Mouse (Mus musculus): ENCODE results near the gene Ugt1a6a. TPM values are rescaled to one million over a fixed set of nuclear protein-coding genes. Genes with fewer than 3 reads are reported as not detected.
"Not testable (repeated sequence)": the region's sequence is repeated elsewhere in the genome, so short reads cannot be mapped to it uniquely, and the experiment has no call there.

The Ugt1a6a gene
- polyA plus RNA-seq, 1 experiment: not detected

DNA sequence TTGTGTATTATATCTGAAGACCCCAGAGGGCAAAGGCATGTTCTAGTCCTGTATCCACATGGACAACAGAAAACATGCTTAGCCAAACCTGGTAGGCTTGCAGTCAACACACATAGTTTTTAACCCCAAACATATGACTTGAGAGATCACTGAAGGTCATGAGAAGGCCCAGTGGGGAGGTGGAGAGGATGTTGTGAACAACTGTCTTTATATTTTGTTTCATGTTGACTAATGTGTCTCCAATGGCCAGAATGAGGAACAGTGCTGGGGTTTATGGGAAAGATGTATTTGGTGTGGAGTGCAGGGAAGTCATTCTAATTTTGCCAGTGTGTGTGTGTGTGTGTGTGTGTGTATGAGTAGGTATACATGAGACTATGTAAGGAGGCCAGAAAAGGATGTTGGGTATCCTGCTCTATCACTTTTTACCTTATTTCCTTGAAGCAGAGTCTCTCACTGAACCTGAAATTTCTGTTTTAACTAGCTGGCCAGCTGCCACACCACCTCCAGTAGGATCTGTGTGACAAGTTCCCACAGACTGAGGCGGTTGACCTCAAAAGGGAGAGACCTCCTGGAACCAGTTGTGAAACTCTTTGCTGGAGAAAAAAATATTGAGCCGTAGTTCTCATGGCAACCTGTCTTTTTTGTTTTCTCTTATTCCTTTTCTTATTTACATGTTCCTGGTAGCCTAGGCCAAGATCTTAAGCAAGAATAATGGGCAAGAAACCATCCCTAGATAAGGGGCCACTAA, 89.6 kb downstream of the Ugt1a6a start:
- 66% methylated on average over 2 of the region's 2 CpGs for WGBS
- H3K4me1 ChIP-seq (ENCODE audit: control insufficient read depth, insufficient read depth, low read length): no peaks in the 10 kb centered on the region
- no peak overlapping the region for H3K27ac ChIP-seq (ENCODE audit: insufficient read depth, low read depth, low read length)
- H3K4me3 ChIP-seq (ENCODE audit: insufficient read depth, low read depth, low read length): no peak overlapping the region
- TF ChIP-seq POLR2A (IDR thresholded peaks at IDR 0.05; ENCODE audit: insufficient read depth, low read depth, low read length) (no peak), CTCF (IDR thresholded peaks at IDR 0.05; ENCODE audit: insufficient read depth, low read depth, low read length) (no peak)

DNA sequence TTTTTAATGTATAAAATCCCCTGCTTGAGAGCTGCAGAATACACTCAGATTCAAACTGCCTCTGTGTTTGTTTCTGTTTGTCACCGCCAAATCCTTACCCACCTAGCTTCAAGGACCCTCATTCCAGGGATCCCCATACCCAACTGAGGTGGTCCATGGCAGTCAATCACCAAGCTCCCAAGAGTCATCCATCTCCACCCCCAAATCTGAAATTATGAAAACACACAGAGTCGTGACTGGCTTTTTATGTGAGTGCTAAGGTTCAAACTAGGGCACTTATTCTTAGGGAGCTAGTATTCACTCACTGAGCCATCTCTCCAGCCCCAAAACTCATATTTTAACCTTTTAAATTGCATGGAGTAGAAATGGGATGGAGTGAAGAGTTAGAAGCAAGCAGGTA, 90.7 kb downstream of the Ugt1a6a start:
- H3K4me1 ChIP-seq (ENCODE audit: control insufficient read depth, insufficient read depth, low read length); H3K27ac ChIP-seq (ENCODE audit: insufficient read depth, low read depth, low read length); H3K4me3 ChIP-seq (ENCODE audit: insufficient read depth, low read depth, low read length): not testable (repeated sequence)
- WGBS: 38% methylated on average over 2 of the region's 2 CpGs

DNA sequence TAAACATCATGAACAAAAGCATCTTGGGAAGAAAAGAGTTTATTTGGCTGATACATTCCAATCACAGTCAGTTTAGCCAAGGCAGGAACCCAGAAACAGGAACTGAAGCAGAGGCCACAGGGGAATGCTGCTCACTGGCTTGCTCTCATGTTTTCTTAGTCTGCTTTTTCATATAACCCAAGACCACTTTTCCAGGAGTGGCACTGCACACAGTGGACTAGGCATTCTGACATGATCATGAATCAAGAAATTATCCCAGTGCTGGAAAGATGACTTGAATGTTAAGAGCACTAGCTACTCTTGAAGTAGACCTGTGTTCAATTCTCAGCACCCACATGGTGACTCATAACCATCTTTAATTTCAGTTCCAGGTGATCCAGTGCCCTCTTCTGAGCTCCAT, 91.1 kb downstream of the Ugt1a6a start:
- TF ChIP-seq CTCF (IDR thresholded peaks at IDR 0.05; ENCODE audit: insufficient read depth, low read depth, low read length) (no peak), POLR2A (IDR thresholded peaks at IDR 0.05; ENCODE audit: insufficient read depth, low read depth, low read length) (no peak)
- Histone ChIP-seq H3K4me3 (ENCODE audit: insufficient read depth, low read depth, low read length) (no peak overlapping the region), H3K4me1 (ENCODE audit: control insufficient read depth, insufficient read depth, low read length) (no peaks in the 10 kb centered on the region)

DNA sequence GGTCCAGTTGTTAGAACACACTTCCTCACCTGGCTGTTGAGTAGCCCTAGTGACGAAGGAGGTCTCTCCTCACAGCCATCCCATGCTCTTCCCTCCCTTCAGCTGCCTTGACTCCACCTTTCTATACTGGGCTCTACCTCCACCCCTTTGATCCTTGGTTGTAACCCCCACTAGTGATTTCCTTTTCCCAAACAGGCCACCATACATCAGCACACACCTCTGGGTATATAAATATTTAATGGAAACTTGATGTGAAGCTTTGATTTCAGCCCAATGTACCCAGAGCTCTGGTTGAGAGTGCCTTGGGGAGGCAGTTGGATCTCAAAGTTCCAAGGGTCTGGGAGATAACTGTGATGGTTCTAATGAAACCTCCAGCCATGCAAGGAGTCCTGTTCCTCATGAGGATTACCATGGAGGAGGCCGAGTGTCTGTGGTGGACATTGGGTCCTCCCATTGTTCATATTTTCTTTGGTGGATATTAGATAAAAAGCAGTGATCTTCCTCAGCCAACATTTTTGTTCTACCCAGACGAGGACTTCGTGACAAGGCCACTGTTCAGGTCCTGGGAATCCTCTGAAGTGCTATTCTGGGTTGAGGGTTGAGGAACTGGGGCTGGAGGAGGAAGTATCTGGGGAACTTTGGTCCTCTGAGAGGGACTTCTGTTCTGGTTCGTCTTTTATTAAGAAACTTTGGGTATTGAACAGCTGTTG, 92.2 kb downstream of the Ugt1a6a start, which contains the start of gene Mroh2a:
Gene Mroh2a, plus strand, starts transcription at position 317 of the 710 bp plus-strand sequence.
- Histone ChIP-seq H3K4me3 (ENCODE audit: insufficient read depth, low read depth, low read length) (no peak within 1 kb of the TSS), H3K27ac (ENCODE audit: insufficient read depth, low read depth, low read length) (no peak within 1 kb of the TSS), H3K4me1 (ENCODE audit: control insufficient read depth, insufficient read depth, low read length) (no peaks in the 10 kb centered on the region)
- 50% methylated on average over 5 of the region's 5 CpGs for WGBS
- no peak for TF ChIP-seq CTCF (IDR thresholded peaks at IDR 0.05; ENCODE audit: insufficient read depth, low read depth, low read length)
- no peak for TF ChIP-seq POLR2A (IDR thresholded peaks at IDR 0.05; ENCODE audit: insufficient read depth, low read depth, low read length)

More for the DNA sequence above, 91.1 kb downstream of the Ugt1a6a start:
- H3K27ac ChIP-seq (ENCODE audit: insufficient read depth, low read depth, low read length): no peak overlapping the region

DNA sequence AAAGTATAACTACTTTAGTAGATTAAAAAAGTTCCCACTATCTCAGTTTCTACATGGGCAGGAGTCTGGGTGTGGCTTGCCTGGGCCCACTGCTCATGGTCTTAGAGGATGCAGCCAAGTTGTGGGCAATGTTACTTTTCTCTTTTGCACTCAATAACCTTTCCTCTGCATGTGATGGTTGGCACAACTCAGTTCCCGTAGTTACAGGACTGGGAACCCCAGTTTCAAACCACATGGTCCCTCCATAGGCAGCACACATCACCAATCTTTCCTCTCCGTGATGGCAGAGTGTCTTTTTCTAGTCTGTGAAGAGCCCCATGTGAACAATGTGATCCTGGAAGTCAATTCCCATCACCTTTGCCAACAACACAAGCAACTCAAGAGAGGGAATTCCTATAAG, 92.9 kb downstream of the Ugt1a6a start:
- 63% methylated on average over 2 of the region's 2 CpGs for WGBS

DNA sequence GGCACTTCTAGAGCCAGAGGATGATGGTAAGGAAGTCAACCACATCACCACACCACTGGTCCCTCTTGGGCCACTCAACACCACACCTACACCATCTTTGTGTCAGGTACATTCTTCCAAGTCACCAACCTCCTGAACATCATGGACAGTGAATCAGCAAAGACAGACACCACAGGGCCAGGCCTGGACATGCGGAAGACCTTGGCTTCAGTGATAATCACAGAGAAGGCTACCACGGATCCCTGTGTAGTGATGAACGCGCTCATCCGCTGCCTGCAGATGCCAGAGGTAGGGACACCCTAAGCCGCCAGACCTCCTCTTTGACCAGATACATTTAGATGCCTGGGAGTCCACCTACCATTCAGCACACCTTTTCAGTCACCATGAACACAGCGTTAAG, 93.5 kb downstream of the Ugt1a6a start:
- TF ChIP-seq CTCF (IDR thresholded peaks at IDR 0.05; ENCODE audit: insufficient read depth, low read depth, low read length) (no peak), POLR2A (IDR thresholded peaks at IDR 0.05; ENCODE audit: insufficient read depth, low read depth, low read length) (no peak)
- H3K27ac ChIP-seq (ENCODE audit: insufficient read depth, low read depth, low read length): no peak overlapping the region
- 74% methylated on average over 7 of the region's 7 CpGs for WGBS
- H3K4me3 ChIP-seq (ENCODE audit: insufficient read depth, low read depth, low read length): no peak overlapping the region
- H3K4me1 ChIP-seq (ENCODE audit: control insufficient read depth, insufficient read depth, low read length): no peaks in the 10 kb centered on the region

More for the DNA sequence above, 92.9 kb downstream of the Ugt1a6a start:
- no peak for TF ChIP-seq POLR2A (IDR thresholded peaks at IDR 0.05; ENCODE audit: insufficient read depth, low read depth, low read length)
- no peak for TF ChIP-seq CTCF (IDR thresholded peaks at IDR 0.05; ENCODE audit: insufficient read depth, low read depth, low read length)
- Histone ChIP-seq H3K4me1 (ENCODE audit: control insufficient read depth, insufficient read depth, low read length) (no peaks in the 10 kb centered on the region), H3K4me3 (ENCODE audit: insufficient read depth, low read depth, low read length) (no peak overlapping the region), H3K27ac (ENCODE audit: insufficient read depth, low read depth, low read length) (no peak overlapping the region)

DNA sequence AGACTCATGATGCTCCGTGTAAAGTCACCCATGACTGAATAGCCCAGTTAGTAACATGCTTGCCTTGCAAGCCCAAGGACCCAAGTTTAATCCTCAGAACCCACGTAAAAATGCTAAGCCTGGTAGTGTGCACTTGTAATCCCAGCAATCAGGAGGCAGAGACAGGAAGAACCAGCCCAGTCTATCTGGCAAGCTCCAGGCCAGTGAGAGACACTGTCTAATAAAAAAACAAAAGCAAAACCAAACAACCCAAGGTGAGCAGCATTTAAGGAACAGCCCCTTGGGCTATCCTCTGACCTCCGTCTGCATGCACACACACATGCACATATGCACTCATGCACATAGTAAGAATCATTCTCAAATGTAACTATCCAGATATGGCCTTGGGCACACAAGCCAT, 95.0 kb downstream of the Ugt1a6a start:
- Histone ChIP-seq H3K4me1 (ENCODE audit: control insufficient read depth, insufficient read depth, low read length) (no peaks in the 10 kb centered on the region), H3K4me3 (ENCODE audit: insufficient read depth, low read depth, low read length) (no peak overlapping the region), H3K27ac (ENCODE audit: insufficient read depth, low read depth, low read length) (no peak overlapping the region)
- WGBS: 80% methylated on average over 3 of the region's 3 CpGs
- TF ChIP-seq CTCF (IDR thresholded peaks at IDR 0.05; ENCODE audit: insufficient read depth, low read depth, low read length): no peak

DNA sequence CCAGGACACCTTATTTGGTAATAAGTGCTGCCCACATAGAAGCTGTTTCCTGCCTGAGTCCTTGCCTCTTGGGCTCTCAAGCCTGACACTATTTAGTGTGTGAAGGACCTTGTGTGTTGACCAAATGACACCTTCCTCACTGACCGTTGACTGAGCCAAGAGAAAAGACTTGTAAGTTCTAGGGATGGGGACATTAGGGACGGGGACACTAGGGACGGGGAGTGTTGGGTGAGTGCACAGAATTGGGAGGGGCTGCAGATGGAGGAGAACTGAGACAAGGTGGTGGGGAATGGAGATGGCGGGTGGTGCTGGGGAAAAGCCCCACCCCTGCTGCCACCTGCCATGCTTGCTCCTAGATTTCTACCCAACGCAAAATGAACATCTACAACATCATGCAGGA, 95.4 kb downstream of the Ugt1a6a start:
- Histone ChIP-seq H3K4me3 (ENCODE audit: insufficient read depth, low read depth, low read length) (no peak overlapping the region), H3K4me1 (ENCODE audit: control insufficient read depth, insufficient read depth, low read length) (no peaks in the 10 kb centered on the region), H3K27ac (ENCODE audit: insufficient read depth, low read depth, low read length) (no peak overlapping the region)
- 86% methylated on average over 5 of the region's 5 CpGs for WGBS
- no peak for TF ChIP-seq POLR2A (IDR thresholded peaks at IDR 0.05; ENCODE audit: insufficient read depth, low read depth, low read length)
- TF ChIP-seq CTCF (IDR thresholded peaks at IDR 0.05; ENCODE audit: insufficient read depth, low read depth, low read length): no peak

DNA sequence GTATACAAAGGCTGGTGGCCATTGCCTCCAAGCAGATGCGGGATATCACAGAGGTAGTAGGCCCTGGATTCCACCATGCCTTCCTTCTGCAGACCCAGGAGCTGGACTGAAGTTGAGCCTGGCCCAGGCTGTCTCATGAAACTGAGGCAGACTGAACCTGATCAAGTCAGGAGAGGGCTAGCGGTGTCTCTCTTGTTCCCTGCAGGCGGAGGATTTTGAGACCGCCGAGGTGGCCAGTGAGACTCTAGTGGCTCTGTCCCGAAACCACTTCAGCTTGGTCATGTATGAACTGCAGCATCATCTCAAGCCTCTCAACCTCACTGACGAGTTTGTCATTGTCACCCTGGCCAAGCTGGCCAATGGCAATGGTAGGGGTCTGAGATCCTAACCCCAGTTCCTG, 95.8 kb downstream of the Ugt1a6a start:
- Histone ChIP-seq H3K4me3 (ENCODE audit: insufficient read depth, low read depth, low read length) (no peak overlapping the region), H3K4me1 (ENCODE audit: control insufficient read depth, insufficient read depth, low read length) (no peaks in the 10 kb centered on the region), H3K27ac (ENCODE audit: insufficient read depth, low read depth, low read length) (no peak overlapping the region)
- no peak for TF ChIP-seq POLR2A (IDR thresholded peaks at IDR 0.05; ENCODE audit: insufficient read depth, low read depth, low read length)
- no peak for TF ChIP-seq CTCF (IDR thresholded peaks at IDR 0.05; ENCODE audit: insufficient read depth, low read depth, low read length)
- WGBS: 74% methylated on average over 7 of the region's 7 CpGs

All from olfactory bulb, adult 2 months (tissue).